Mouse (Mus musculus): Measurements from ENCODE around the gene Cyp2w1. TPM values are rescaled to one million over a fixed set of nuclear protein-coding genes. Genes with fewer than 3 reads are reported as not detected.
A peak's percentile ranks its signal among the peaks of the same experiment; 100 is the strongest.

Cyp2w1 gene
- polyA plus RNA-seq, 1 experiment from 2014 or later: 18.1 TPM

DNA sequence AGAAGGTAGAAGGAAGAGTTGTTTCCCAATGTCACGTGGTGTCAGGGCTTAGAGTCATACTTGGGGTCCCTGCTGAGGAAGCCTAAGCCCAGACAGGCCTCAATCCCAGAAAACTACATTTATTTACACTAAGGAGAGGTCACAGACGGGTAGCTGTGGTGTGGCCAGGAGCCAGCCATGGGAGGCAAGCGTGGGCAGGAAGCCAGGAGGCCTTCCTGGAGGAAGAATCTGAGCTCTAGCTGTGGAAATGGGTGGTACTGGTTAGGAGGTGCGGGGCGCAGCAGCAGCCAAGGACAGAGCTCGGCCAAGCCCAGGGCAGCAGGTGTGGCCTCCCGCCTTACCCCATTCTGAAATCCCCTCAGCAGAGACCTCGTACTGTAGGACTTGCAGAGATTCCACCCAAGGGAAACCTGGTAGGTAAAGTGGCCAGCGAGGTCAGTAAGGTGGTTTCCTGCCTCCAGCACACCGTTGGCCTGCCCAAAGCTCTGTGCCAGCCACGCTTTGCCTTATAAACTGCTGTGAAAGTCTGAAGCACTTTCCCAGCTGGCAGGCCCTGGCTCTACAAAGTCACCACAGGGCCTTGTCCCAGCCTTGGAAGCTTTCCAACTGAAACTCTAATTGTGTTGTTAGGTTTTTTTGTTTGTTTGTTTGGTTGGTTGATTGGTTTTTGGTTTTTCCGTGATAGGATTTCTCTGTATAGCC, 37.3 kb upstream of the Cyp2w1 start:
- WGBS: 57% methylated on average over 12 of the region's 12 CpGs
- no peak overlapping the region for H3K9ac ChIP-seq (ENCODE audit: low read depth, low read length)
- H3K4me3 ChIP-seq (ENCODE audit: low read depth, low read length): no peak overlapping the region
- H3K9me3 ChIP-seq (ENCODE audit: control insufficient read depth): no peaks in the 10 kb centered on the region
- no peaks in the 10 kb centered on the region for H3K27me3 ChIP-seq (replicated peaks; ENCODE audit: control insufficient read depth, insufficient read depth, low read length)
- no peaks in the 10 kb centered on the region for H3K36me3 ChIP-seq (ENCODE audit: control insufficient read depth, insufficient read depth)
- H3K4me1 ChIP-seq (replicated peaks; ENCODE audit: control insufficient read depth, insufficient read depth, low read length): peaks cover 12% of the 10 kb centered on the region; the same call in 1 of the 2 replicates
- ATAC-seq: no peak
- no peak overlapping the region for H3K4me2 ChIP-seq (replicated peaks; ENCODE audit: low read depth)
- peak overlapping the region; percentile 50 for H3K27ac ChIP-seq (ENCODE audit: low read depth, low read length)
- no peak for TF ChIP-seq CTCF (IDR thresholded peaks at IDR 0.05; ENCODE audit: low read depth)

DNA sequence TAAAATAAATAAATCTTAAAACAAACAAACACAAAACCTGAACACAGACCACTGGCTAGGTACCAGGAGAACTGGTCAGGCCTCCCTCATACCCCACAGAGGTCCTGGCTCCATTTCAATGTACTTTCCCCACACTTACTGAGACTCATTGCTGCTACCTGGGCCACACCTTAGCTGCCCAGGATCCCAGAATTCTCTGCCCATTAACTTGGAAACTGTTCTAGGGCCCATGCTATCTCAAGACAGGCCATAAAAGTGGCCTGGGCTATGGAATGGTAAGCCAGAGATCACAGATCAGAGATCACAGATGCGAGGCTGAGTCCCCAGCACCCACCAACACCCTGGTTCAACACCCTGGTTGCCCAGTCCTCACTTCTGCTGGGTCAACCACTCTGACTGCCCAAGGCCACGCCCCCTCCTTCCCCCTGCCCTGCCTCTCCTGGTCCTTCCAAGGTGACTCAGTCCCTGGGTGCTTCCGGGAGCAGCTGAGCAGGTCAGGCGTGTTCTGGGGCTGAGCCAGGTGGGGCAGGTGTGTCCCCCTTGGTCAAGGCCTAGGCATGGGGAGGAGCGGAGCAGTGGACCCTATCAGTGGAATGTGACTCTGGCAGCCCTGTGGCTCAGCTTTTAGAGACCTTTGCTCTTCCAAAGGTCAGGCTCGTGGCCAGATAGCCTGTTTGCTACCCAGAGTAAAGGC, 35.3 kb upstream of the Cyp2w1 start:
- Histone ChIP-seq H3K9ac (ENCODE audit: low read depth, low read length) (no peak overlapping the region), H3K4me1 (replicated peaks; ENCODE audit: control insufficient read depth, insufficient read depth, low read length) (peaks cover 12% of the 10 kb centered on the region; the same call in 1 of the 2 replicates), H3K9me3 (ENCODE audit: control insufficient read depth) (no peaks in the 10 kb centered on the region), H3K4me3 (ENCODE audit: low read depth, low read length) (no peak overlapping the region), H3K36me3 (ENCODE audit: control insufficient read depth, insufficient read depth) (no peaks in the 10 kb centered on the region), H3K27me3 (replicated peaks; ENCODE audit: control insufficient read depth, insufficient read depth, low read length) (no peaks in the 10 kb centered on the region), H3K4me2 (replicated peaks; ENCODE audit: low read depth) (peak overlapping the region; percentile 27; the same call in 1 of the 2 replicates), H3K27ac (ENCODE audit: low read depth, low read length) (peak overlapping the region; percentile 87)
- TF ChIP-seq CTCF (IDR thresholded peaks at IDR 0.05; ENCODE audit: low read depth): no peak
- WGBS: 26% methylated on average over 6 of the region's 6 CpGs
- ATAC-seq: peak; percentile 94

DNA sequence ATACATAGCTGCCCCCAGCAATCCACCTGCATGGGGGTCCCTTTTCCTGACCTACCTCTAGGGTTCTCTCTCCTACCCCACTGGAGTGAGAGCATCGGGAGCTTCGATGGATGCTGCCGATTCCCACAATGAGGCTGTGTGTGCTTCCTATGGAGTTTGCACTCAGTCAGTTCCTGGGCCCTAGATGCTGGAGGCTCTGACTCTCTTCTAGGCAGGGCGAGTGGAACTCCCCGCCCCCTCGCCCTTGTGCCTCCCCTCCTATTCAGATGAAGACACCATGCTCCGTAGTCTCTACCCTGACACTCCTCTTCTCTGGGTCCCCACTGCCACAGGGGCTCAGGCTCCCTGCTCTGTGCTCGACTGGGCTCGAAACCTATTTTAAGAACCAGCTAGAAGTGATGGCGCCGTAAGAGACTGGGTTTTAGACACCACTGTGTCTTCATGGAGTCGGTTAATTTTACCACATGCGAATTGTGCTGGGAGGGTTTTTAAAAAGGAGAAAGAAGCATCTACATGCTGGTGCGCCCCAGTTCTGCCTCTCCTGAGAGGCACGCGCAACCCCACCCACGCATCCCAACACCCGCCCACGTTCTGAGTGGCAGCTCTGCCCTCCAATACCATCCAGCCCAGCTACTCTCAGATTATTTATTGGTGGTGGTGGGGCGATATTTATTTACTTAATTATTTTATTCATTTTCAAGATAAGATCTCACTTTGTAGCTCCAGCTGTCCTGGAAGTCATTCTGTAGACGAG, 34.5 kb upstream of the Cyp2w1 start:
- TF ChIP-seq CTCF (IDR thresholded peaks at IDR 0.05; ENCODE audit: low read depth): no peak
- H3K9ac ChIP-seq (ENCODE audit: low read depth, low read length): no peak overlapping the region; the same call in 1 of the 2 replicates
- 52% methylated on average over 21 of the region's 21 CpGs for WGBS
- no peaks in the 10 kb centered on the region for H3K9me3 ChIP-seq (ENCODE audit: control insufficient read depth)
- ATAC-seq: peak; percentile 54
- peak overlapping the region; percentile 27; the same call in 1 of the 2 replicates for H3K4me2 ChIP-seq (replicated peaks; ENCODE audit: low read depth)
- no peaks in the 10 kb centered on the region for H3K27me3 ChIP-seq (replicated peaks; ENCODE audit: control insufficient read depth, insufficient read depth, low read length)
- H3K27ac ChIP-seq (ENCODE audit: low read depth, low read length): peak overlapping the region; percentile 87
- no peak overlapping the region for H3K4me3 ChIP-seq (ENCODE audit: low read depth, low read length)
- H3K4me1 ChIP-seq (replicated peaks; ENCODE audit: control insufficient read depth, insufficient read depth, low read length): peaks cover 12% of the 10 kb centered on the region; the same call in 1 of the 2 replicates
- no peaks in the 10 kb centered on the region for H3K36me3 ChIP-seq (ENCODE audit: control insufficient read depth, insufficient read depth)

DNA sequence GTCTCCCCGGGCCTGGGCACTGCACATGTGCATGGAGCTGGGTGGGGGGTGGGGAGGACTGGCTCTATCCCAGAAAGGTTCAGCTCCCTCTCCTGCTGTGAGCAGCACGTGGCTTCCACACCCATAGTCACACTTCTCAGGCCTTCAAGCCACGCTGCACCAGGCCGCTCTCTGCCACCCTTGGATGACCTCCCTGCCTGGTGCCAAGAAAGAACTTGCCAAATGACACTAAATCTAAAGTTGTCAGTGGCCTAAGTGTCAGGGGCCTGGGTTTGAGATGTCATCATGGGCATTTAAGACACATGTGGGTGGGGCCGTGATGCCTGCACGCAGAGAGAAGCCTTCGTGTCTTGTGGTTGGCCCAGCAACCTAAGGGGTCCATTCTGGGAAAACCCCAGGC, 32.0 kb upstream of the Cyp2w1 start:
- ATAC-seq: no peak
- 80% methylated on average over 7 of the region's 7 CpGs for WGBS
- no peak overlapping the region for H3K9ac ChIP-seq (ENCODE audit: low read depth, low read length)
- no peak for TF ChIP-seq CTCF (IDR thresholded peaks at IDR 0.05; ENCODE audit: low read depth)
- H3K27ac ChIP-seq (ENCODE audit: low read depth, low read length): no peak overlapping the region
- no peaks in the 10 kb centered on the region for H3K36me3 ChIP-seq (ENCODE audit: control insufficient read depth, insufficient read depth)
- H3K4me1 ChIP-seq (replicated peaks; ENCODE audit: control insufficient read depth, insufficient read depth, low read length): peaks cover 10% of the 10 kb centered on the region; the same call in 1 of the 2 replicates
- H3K4me3 ChIP-seq (ENCODE audit: low read depth, low read length): no peak overlapping the region
- H3K27me3 ChIP-seq (replicated peaks; ENCODE audit: control insufficient read depth, insufficient read depth, low read length): no peaks in the 10 kb centered on the region
- H3K9me3 ChIP-seq (ENCODE audit: control insufficient read depth): no peaks in the 10 kb centered on the region
- H3K4me2 ChIP-seq (replicated peaks; ENCODE audit: low read depth): no peak overlapping the region

DNA sequence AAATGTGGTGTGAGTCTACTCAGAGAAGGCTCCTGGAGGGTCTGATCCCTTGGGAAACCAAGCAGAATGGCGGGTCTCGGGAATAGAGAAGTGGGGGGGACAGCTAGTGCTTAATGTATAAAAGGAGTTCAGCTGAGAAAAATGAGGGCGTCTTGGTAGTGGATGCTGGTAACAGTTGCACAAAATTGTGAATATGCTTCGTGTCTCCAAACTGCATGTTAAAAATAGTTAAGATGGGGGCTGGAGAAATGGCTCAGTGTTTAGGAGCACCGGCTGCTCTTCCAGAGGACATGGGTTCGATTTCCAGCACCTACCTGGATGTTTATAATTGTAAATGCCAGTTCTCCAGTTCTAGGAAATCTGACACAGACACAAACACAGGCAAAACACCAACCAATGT, 31.1 kb upstream of the Cyp2w1 start:
- Histone ChIP-seq H3K27ac (ENCODE audit: low read depth, low read length) (no peak overlapping the region), H3K27me3 (replicated peaks; ENCODE audit: control insufficient read depth, insufficient read depth, low read length) (no peaks in the 10 kb centered on the region), H3K4me3 (ENCODE audit: low read depth, low read length) (no peak overlapping the region), H3K9me3 (ENCODE audit: control insufficient read depth) (no peaks in the 10 kb centered on the region), H3K36me3 (ENCODE audit: control insufficient read depth, insufficient read depth) (no peaks in the 10 kb centered on the region), H3K4me1 (replicated peaks; ENCODE audit: control insufficient read depth, insufficient read depth, low read length) (peaks cover 8% of the 10 kb centered on the region; the same call in 1 of the 2 replicates), H3K9ac (ENCODE audit: low read depth, low read length) (no peak overlapping the region), H3K4me2 (replicated peaks; ENCODE audit: low read depth) (no peak overlapping the region)
- no peak for TF ChIP-seq CTCF (IDR thresholded peaks at IDR 0.05; ENCODE audit: low read depth)
- 82% methylated on average over 6 of the region's 6 CpGs for WGBS
- ATAC-seq: no peak
